Mouse (Mus musculus): Measurements from ENCODE around the gene Slc34a3. TPM values are rescaled to one million over a fixed set of nuclear protein-coding genes. Genes with fewer than 3 reads are reported as not detected.

Slc34a3 gene
- total RNA-seq, 2 experiments from 2014 or later, result not detected

- DNase-seq, result peak; percentile 99
These were observed 9.1 kb downstream of the Slc34a3 start for GRCm38 (mm10) chr2:25224766-25225752.

- no peak for DNase-seq
These were observed 9.7 kb downstream of the Slc34a3 start, which contains the start of gene Tubb4b for GRCm38 (mm10) chr2:25224492-25224765. TSS of gene Tubb4b (minus strand) at chr2:25224702.

- DNase-seq, result peak; percentile 87
These were observed 10.3 kb downstream of the Slc34a3 start for GRCm38 (mm10) chr2:25223681-25224491.

GRCm38 (mm10) chr2:25221331-25221772, 12.8 kb downstream of the Slc34a3 start:
- no peak for DNase-seq

- no peak for DNase-seq
These were observed 15.7 kb downstream of the Slc34a3 start, which contains the start of gene Fam166a for GRCm38 (mm10) chr2:25218445-25218844. TSS of gene Fam166a (plus strand) at chr2:25218745.

GRCm38 (mm10) chr2:25217666-25218065, 16.5 kb downstream of the Slc34a3 start:
- no peak for DNase-seq

GRCm38 (mm10) chr2:25214444-25214843, 19.7 kb downstream of the Slc34a3 start, which contains the start of gene Stpg3:
TSS of gene Stpg3 (minus strand) at chr2:25214637.
- DNase-seq, result no peak

GRCm38 (mm10) chr2:25213266-25213865, 20.8 kb downstream of the Slc34a3 start:
- DNase-seq, result no peak

- peak; percentile 89 for DNase-seq
These were observed 23.0 kb downstream of the Slc34a3 start, which contains the start of gene Nelfb for GRCm38 (mm10) chr2:25211121-25211670. TSS of gene Nelfb (minus strand) at chr2:25211489.

- DNase-seq, result no peak
These were observed 23.5 kb downstream of the Slc34a3 start for GRCm38 (mm10) chr2:25210686-25211085.

- no peak for DNase-seq
These were observed 26.6 kb downstream of the Slc34a3 start for GRCm38 (mm10) chr2:25207593-25207992.

- no peak for DNase-seq
These were observed 30.4 kb downstream of the Slc34a3 start for GRCm38 (mm10) chr2:25203631-25204214.

GRCm38 (mm10) chr2:25200631-25201030, 33.5 kb downstream of the Slc34a3 start:
- DNase-seq, result no peak

GRCm38 (mm10) chr2:25197946-25198345, 36.2 kb downstream of the Slc34a3 start:
- DNase-seq, result no peak

- DNase-seq, result no peak
These were observed 37.0 kb downstream of the Slc34a3 start for GRCm38 (mm10) chr2:25197191-25197590.

- peak; percentile 78 for DNase-seq
These were observed 37.8 kb downstream of the Slc34a3 start, which contains the start of gene Tor4a for GRCm38 (mm10) chr2:25196172-25196954. TSS of gene Tor4a (minus strand) at chr2:25196886.

- no peak for DNase-seq
These were observed 38.7 kb downstream of the Slc34a3 start for GRCm38 (mm10) chr2:25195211-25196156.

GRCm38 (mm10) chr2:25194486-25195171, 39.5 kb downstream of the Slc34a3 start:
- DNase-seq, result no peak

- DNase-seq, result no peak
These were observed 40.2 kb downstream of the Slc34a3 start for GRCm38 (mm10) chr2:25194006-25194405.
